19 mouse cellular contexts compared by ENCODE assay signal in the genomic region with DNA sequence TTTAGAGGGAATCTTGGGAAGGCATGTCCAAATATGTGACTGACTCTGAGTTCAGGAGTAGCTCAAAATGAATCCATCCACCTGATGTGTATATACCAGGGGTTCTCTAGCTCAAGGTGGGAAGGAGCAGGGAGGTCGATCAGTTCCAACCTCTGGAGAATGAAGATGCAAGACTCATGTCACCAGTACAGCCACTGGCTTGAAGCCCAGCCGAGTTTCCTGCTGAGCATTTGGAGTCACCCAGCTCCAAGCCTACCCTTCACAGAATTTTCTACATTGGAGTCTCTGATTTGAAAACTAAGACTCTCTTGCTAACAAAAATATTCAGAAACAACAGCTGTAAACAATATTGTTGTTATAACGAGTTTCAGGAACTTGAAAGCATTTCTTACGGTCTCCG.
"Had no signal": no experiment of that assay in that cellular context is flagged by ENCODE, and none has a peak within 500 bp of the region (broad histone marks: within the 10 kb centered on the region; RNA-seq: fewer than 3 reads in every experiment).

No protein-coding gene starts in this region.

- H3K9ac ChIP-seq: forebrain, embryonic 15.5 days; forebrain, postnatal 0 days; hindbrain, embryonic 13.5 days; hindbrain, embryonic 15.5 days; limb, embryonic 13.5 days; limb, embryonic 15.5 days had no signal

- ATAC-seq: forebrain, embryonic 15.5 days; forebrain, postnatal 0 days; hindbrain, postnatal 0 days; intestine, embryonic 16.5 days had no signal

- H3K9me3 ChIP-seq: forebrain, embryonic 15.5 days; hindbrain, embryonic 13.5 days; hindbrain, embryonic 15.5 days; limb, embryonic 13.5 days; limb, embryonic 15.5 days had no signal

- H3K27ac ChIP-seq: forebrain, embryonic 15.5 days; heart, adult 2 months; hindbrain, embryonic 13.5 days; hindbrain, embryonic 15.5 days; hindbrain, postnatal 0 days; limb, embryonic 13.5 days; limb, embryonic 15.5 days had no signal

- H3K4me2 ChIP-seq: forebrain, embryonic 15.5 days; heart, embryonic 11.5 days; hindbrain, embryonic 13.5 days; hindbrain, embryonic 15.5 days; limb, embryonic 13.5 days; limb, embryonic 15.5 days had no signal

- H3K4me3 ChIP-seq: forebrain, embryonic 15.5 days; heart, adult 2 months; hindbrain, embryonic 13.5 days; hindbrain, embryonic 15.5 days; limb, embryonic 13.5 days; limb, embryonic 15.5 days had no signal

- DNase-seq: forebrain, postnatal 0 days; gastrocnemius, postnatal 14 days; gastrocnemius, postnatal 36 days; heart, adult 11 months; heart, adult 2 months; heart, postnatal 36 days; kidney, adult 11 months; kidney, adult 2 months; layer of hippocampus, adult 9-11 months; layer of hippocampus, postnatal 36 days; left cerebral cortex, postnatal 4 days had no signal

- H3K36me3 ChIP-seq: forebrain, embryonic 15.5 days; hindbrain, embryonic 13.5 days; hindbrain, embryonic 15.5 days; limb, embryonic 13.5 days; limb, embryonic 15.5 days had no signal

- H3K27me3 ChIP-seq: forebrain, embryonic 15.5 days; hindbrain, embryonic 13.5 days; hindbrain, embryonic 15.5 days; limb, embryonic 13.5 days; limb, embryonic 15.5 days had no signal
